Mouse (Mus musculus) lung, postnatal 36 days (tissue): ENCODE measurements around the gene Rbm46.

Experiments used
- DNase-seq: peaks from one replicate; pipeline ENCODE4 v3.0.0; 2022; ENCODE audit warnings: mixed read lengths

The Rbm46 gene

DNA sequence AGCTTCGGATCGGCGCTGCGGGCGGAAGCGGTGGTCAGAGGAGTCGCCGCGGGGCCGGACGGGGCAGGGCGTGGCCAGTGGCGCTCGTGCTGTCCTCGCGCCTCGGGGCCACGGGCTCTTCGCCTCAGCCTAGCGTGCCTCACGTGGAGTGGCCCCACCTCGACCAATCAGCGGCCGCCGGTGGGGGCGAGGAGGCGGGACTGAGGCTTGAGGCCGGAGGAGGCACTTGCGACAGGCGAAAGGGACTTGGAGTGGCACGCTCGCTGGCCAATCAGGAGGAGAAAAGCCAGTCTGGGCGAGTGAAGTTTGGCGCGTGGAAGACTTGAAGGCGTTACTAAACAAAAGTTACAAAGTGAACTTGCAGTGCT lies at the start of gene Rbm46:
Gene Rbm46, minus strand, starts transcription at position 112 of the 368 bp plus-strand sequence.
- peak; percentile 80 for DNase-seq

DNA sequence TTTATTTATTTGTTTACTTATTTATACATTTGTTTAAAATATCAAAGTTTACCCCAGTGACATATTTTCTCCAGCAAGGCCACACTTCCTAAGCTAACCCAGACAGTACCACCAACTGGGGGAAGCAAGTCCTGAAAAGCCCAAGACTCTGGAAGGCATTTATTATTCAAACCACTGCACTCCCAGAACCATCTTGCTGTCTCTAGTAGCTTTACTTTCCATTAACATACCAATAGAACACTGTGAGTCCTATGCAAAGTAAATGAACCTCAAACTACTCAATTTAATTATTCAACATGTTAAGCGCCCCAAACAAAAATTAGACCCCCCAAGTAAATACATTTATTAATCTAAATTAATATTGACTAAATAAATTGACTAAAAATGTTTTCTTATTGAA lies 39.3 kb upstream of the Rbm46 start:
- no peak for DNase-seq

DNA sequence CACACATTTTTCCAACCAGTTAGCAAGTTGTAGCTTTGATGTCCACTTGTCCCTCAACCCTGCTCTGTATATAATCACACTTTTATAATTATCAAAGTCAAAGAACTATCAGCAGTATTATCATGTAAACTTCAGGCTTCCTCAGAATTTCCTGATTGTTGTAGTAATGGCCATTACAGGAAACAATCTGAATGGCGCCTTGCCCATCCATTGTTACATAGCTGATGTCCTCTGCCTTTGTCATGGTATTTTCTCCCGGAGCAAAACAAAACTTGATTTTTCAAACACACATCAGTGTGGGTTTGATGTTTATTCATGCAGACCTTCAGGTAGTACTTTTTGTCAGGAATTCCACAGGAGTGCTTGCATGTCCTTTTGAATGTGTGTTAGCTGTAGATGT lies 32.4 kb upstream of the Rbm46 start:
- DNase-seq = peak; percentile 2

DNA sequence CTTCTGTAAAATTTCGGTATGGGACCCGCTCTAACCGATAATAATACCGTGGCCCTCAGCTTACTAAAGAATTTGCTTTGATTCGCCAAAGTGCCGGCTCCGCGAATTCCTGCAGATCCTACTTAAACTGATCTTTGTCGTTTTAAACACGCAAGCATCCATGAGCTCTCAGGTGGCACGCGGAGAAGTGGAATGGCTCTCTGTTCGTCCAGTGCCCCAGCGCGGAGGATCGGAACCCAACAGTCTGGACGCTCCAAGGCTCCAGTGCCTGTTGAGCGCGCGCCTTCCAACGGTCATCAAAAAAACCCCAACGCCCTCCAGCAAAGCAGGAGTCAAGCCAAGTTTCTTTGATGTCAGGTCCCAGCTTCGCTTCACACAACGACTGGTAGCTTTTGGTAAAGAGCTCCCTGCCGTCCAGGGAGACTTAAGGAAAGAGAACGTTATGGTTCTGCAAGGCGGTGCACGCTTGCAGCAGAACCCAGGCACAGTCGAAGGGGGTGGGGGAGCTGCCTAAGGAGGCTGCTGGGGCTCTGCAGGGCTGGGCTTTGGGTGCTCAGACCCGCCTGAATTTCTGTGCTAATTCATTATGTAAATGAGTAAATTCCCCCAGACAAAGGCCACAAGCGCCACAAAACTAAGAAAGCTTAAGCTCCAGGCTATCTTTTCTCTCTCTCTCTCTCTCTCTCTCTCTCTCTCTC lies 28.1 kb upstream of the Rbm46 start:
- DNase-seq = peak; percentile 0

DNA sequence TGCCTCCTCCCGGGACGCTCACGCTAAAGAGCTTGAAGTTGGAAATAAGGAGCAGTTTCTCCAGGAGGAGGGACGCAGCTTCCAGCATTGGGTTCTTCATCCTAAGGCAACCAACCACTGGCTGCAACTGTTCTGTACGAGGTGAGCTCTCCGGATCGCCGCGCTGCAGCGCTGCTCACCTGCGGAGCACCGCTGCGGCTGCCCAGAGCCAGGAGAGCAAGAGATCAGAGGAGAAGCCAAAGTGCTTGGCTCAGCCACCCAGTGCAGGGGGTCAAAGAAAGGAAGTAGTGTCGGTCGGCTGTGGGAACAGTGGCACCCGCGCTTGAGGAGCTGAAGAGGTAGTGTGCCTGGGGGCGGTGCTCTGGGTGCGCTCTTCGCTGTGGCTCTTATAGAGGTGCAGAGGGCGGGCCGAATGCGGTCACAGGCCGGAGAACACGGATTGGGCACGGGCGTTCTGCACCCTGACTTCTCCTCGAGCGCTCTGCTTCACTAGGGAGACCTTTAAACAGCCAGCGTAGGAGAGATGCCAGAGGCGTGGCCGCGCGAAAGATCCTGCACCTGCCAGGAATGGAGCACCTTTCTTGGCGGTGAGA lies 27.4 kb upstream of the Rbm46 start, which contains the start of gene Lrat:
Gene Lrat, minus strand, starts transcription at position 361 of the 593 bp plus-strand sequence.
- peak; percentile 64 for DNase-seq

DNA sequence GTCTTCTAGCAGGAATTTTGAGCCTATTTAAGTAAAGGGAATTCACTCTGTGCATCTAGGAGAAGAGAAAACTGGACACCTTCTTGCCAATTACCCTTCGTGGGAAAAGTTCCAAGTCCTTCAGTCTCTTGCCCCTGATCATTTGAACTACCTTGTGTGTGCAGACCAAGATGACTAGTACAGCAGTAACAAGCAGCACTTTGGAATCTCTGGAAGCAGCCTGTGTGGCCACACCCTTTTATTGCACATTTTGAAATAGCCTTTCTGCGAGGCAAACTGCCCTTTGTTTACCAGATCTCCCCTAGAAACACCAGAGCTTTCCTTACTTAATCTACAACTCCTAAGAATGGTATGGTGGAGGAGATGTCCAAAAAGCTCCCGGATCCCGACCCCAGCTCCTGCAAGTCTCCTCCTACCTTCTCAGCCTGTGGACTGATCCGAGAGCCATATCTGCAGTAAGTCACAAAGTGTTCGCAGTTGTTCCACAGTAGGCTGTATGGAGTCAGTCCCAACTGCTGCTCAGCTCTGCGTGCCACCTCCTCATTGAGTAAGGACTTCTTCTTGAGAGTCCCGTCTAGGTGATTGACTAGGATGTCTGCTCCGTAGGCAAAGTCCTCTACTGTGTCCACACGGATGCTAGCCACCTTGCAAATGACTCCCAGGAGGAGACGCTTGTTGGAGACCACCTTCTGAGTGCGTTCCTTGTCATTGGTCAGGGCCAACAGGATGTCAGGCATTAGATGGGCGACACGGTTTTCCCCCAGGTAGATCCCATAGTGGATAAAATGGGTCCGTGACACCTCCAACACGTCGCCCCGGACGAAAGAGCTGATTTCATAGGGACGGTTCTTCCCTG lies 26.7 kb upstream of the Rbm46 start:
- DNase-seq = peak; percentile 2

DNA sequence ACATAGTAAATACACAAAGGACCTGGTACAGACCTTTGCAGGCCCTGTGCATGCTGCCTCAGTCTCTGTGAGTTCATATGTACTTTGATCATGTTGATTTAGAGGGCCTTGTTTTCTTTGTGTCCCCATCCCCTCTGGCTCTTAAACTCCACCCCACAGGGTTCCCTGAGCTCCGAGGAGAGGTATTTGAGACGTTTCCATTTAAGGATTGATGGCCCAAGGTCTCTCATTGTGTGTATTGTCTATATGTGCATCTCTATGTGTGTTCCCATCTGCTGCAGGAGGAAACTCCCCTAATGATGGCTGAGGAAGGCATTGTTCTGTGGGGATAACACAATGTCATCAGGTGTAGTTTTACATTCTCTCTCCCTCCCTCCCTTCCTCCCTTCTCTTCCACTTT lies 12.6 kb upstream of the Rbm46 start:
- no peak for DNase-seq

DNA sequence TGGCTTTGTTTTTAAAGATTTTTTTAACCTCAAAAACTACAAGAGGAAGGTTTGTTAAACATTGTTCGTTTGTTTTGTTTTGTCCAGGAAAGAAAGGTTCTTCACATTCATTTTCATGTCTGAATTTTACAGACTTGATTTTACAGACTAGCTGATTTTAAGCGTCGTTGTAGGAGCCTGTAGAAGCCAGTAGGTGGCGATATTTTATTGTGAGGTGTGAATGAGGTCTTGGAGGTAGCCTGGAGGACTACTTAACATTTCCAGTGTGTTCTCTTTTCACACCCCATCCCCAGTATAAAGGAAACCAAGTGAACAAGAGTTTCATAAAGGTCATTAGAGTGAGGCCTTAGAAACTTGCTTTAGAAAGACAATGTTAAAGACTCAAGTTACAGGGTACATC lies 975 bp upstream of the Rbm46 start:
- peak; percentile 57 for DNase-seq

DNA sequence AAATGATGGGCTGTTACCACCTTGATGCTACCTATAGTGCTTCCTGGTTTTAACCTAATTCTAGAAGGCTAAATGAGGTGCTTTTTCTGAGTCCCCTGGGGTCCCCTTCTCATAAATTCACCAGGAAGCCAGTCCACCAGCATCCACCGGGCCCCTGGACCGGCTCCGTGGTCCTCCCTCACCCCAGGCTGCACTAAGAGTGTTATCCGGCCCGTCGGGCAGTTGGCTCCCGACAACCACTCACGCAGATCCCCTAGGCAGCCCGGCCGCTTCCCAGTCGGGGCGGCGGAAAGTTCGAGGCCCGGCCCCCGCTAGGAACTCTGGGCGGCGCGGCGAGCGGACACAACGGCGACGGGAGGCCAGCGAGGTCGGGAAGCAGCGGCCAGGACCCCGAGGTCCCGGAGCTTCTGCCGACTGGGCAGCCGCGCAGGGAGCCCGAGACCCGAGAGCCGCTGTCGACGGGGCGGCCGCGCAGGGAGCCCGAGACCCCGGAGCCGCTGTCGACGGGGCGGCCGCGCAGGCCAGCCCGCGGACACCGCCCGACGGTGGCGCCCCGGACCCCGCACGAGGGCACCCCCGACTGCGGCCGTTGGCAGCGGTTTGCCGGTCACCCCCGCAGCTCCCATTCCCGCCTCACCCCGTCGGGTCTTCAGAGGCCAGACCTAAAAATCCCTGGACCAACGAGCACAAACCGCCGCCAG lies 462 bp downstream of the Rbm46 start:
- no peak for DNase-seq

DNA sequence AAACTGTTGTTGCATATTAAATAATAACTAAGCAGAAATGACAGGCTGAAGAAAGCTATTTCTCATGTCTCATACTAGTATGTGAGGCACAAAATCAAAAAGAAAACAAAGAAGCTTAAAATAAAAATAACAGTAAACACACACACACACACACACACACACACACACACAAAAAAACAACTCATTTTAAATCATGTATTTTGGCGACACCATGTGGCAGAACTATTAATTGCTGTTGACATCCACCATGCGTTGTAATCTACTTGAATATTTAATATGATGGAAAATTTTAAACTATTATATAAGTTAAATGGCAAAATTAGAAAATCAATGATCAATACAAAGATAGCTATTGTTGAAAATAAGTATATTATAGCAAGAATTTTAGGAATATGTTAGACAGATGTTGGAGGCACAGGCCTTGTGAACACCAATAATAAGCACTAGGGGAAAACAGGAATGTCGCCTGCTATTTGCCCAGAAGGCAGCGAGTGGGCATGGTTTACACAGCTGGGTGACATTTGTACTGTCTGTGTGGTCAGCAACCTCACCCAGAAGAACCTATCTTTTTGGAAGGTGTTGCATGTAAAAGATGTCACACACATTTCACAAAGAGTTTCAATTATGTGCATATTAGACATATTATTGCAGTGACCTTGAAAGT lies 18.7 kb downstream of the Rbm46 start:
- peak; percentile 53 for DNase-seq

DNA sequence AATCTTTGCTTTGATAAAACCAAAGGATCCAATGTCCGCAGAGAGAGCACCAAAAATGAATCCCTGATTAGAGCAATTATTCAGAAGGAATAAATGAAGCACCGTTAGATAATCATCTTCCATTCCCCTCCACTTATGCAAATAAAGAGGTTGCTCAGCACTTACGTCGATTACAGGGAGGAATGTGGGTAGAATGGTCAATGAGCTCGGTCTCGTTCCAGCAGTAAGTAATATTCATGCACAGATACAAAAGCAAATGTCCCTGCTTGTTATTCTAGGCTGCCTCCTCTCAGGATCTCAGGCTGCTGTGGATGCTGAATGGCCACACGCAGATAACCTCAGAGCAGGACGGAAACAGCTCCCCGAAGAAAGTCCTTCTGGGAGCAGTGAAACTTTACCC lies 51.1 kb downstream of the Rbm46 start:
- no peak for DNase-seq

DNA sequence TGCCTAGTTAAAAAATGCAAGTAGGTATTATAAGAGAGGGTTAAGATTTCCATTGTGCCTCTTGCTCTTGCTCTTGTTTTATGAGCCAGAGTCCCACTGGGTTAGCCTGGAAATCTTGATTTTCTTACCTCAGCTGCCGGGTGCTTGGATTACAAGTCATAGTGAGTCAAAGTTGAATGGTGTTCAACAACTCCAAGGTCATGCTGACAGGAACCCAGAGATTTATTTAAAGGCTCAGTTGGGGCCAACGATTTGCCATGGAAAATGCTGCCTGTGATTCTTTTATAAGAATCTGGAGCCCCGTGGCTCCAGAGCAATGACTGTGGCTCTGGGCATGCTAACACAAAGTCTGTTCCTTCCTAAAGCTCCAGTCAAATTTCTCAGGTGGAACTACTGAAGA lies 64.4 kb downstream of the Rbm46 start:
- no peak for DNase-seq

DNA sequence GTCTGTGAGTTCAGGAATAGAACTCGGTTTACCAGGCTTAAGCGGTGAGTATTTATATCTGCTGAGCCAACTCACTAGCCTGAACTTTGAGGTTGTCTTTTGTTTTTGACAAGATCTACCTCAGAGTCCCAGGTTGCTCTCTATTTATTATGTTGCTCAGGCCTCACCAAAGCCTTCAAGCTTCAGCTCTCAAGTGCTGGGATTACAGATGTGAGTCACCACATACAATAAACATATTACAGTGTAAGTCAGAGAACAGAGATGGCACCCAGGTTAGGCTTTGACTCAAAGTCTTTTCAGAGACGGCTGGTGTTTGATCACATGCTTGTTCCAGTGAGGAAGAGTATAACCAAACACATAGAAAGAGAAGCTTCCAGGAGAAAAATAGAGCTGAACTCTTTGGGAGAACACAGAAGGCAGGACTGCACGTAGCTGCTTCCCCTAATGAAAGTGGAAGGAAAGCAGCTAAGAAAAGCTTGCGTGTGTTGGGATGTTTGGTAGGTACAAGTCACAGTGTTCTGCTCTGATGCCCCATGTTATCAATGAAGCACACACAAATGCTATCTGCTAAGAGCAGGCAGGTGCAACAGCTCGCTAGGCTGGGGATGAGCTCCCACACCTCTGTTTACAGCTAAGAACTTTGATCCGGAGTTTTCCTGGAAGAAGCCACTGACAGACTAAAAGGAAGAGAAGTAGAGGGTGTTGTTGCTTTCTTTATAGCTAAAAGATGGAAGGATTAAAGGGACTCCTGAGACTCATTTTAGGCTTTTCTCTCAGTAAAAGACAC lies 65.8 kb downstream of the Rbm46 start:
- DNase-seq = no peak

DNA sequence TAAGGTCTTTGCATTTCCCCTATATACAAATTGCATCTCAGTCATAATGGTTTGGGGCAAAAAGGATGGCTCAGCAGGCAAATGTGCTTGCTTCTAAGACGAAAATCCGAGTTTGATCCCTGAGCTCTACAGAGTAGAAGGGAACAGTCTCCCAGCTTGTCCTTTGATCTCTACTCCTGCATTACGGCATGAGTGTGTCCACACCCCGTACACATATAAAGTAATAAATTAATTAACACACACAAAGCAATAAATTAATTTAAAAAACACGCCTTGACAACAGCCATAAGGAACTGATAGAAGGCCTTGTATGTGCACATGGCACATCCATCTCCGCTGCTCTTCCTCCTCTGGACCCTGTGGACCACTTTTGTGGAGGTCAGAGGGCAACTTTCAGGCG lies 66.5 kb downstream of the Rbm46 start:
- no peak for DNase-seq

DNA sequence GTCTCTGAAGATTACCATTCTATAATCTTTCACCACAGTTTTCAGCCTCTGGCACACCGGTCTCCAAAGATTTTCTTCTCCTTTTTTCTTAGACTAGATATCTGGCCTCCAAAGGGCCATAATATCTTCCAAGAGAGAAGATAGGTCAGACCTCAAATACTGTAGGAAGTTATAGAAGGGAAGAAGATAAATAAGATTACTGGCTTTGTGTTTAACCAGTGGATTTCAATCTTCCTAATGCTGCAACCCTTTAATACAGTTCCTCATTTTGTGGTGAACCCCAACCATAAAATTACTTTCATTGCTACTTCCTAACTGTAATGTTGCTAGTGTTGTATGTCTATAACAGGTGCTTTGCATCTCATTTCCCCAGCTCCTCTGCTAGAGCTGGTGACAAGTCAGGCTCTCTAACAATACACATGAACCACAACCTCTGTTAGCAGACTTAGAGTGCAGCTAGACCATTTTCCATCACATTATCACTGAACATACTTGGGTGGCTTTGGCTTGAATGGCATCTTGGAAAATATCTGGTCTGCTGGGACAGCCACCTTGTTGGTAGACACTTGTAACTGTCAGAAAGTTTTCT lies 67.9 kb downstream of the Rbm46 start:
- no peak for DNase-seq

DNA sequence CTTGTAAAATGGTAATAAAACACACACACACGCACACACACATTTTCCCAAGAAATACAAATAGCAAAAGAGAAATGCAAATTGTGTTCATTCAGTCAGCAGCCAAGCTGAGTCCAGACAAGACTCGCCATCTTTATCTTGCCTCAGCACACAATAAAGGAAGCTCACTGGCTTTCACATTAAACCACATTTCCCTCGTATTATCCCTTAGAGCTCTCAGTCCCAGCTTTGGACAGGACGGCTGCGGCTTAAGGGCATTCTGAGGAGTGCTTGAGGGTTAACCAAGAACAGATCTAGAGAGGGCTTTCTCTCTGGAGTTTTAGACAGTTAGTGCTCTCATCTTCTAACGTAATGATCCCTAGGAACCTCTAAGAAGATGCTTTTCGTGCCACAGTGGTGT lies 71.0 kb downstream of the Rbm46 start:
- DNase-seq = no peak

DNA sequence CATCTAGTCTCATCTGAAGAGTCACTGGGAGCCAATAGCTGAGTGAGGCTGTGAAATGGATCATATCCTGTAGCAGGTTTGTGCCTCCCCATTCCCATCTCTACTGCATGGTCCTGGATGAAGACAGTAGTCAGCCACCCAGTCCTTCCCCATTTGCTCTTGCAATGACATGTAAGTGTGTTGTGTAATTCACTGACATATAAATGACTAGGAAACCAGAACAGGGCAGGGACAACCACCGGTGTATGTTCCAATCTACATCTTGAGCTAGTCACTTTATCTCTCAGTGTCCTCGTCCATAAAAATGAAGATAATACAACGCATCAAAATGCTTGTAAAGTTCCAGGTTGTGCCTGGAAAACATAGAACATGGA lies 75.8 kb downstream of the Rbm46 start:
- no peak for DNase-seq

DNA sequence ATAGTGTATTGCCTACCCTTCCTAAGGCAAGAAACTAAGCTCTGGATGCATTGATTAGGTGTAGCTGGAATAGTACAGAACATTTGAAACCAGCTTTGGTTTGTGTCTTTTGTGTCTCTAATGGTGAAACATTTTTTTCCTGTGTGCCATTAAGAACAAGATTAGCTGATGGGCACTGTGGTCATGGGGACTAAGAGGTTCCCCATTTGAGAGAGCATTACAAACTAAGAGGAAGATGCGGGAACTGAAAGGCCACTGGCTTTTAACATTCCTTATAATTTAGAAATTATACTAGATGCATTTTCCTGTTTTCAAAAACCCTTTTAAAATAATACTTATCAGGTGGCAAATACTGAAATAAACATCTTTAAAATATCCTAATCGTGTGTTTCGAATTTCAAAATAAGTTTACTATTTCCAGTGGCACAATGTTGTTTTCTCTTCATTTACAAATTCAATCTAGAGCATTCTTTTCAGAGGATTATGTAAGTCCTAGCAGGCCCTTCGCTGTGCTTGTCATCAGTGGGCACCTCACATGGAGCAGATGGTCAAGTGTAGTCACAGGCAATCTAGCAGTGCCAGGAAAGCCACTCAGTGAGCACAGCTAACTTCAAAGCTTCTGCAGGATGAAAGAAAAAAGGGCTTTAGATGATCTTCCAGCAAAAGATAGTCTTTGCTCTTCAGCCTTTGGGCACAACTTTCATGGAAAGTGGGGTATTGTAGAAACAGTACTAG lies 76.4 kb downstream of the Rbm46 start:
- no peak for DNase-seq

DNA sequence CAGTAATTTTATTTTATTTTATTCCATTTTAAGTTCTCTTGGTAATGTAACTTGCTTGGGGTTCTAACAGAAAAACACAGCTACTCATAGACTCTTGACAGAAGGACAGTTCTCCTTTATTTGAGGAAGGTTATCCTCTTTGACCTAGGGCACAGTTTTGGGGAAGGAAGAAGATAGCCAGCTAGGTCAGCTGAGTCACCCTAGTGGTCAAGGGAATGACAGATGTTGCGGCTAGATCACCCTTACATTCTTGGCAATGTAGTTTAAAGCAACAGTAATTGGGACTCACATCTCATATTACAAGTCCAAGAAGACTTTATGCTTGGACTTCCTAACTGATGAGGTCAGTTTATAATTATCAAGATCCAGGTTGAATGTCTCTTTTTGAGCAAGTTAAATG lies 82.6 kb downstream of the Rbm46 start:
- DNase-seq = peak; percentile 3

DNA sequence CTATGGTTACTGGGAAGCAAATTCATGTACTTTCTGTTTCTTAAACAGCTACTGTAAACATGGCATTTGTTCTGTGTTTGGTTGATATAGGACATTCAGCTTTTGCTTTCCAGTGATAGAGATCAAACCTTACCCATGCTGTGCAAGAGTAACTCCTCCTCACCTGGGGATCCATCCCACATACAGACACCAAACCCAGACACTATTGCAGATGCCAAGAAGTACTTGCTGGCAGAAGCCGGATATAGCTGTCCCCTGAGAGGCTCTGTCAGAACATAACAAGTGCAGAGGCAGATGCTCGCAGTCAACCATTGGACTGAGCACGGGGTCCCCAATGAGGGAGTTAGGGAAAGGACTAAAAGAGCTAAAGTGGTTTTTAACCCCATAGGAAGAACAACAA lies 84.6 kb downstream of the Rbm46 start:
- DNase-seq = no peak
